Mouse (Mus musculus) erythroblast, embryonic 14.5 days (primary cell): Measurements from ENCODE around the gene Vmn2r78.
"Not testable (repeated sequence)": the region's sequence is repeated elsewhere in the genome, so short reads cannot be mapped to it uniquely, and the experiment has no call there.

Source experiments
- GATA1 ChIP-seq: IDR thresholded peaks from 2 replicates; pipeline ENCODE4 v1.6.1; 2012; ENCODE audit warnings: low read length, inconsistent platforms, mixed read lengths
- TAL1 ChIP-seq: IDR thresholded peaks from 3 replicates; pipeline ENCODE4 v1.6.1; 2012; ENCODE audit warnings: low read length, inconsistent platforms, mixed read lengths

DNA sequence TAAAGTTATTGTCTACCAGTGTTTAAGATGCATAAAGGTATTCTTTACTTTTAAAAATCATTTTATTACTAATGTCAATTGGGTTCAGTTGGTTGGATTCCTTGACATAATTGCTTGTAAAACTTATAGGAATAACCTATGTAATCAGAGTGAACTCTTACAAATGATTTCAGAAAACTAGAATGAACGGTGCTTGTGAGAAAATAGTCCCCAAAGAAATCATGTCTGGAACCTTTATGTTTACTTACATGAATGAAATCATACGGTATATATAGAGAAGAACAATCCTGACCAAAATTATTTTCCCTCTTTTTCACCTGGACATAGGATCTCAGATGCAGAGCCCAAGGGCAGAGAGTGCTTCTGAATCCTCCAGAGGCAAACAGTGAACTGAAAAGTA lies at the start of gene Vmn2r78:
- not testable (repeated sequence) for TF ChIP-seq GATA1, TAL1
